Mouse (Mus musculus) hindbrain, embryonic 12.5 days (tissue): Measurements from ENCODE around the gene Cox7b2. TPM values are rescaled to one million over a fixed set of nuclear protein-coding genes. Genes with fewer than 3 reads are reported as not detected.
"Not testable (repeated sequence)": the region's sequence is repeated elsewhere in the genome, so short reads cannot be mapped to it uniquely, and the experiment has no call there.

Experiments used
- ATAC-seq: fragments of 200-750 bp; cut with Nextera tagmentation; 2 replicates; pipeline ENCODE4 v1.8.0; 2017; ENCODE audit warnings: moderate TSS enrichment; ENCODE audit not compliant: low FRiP score
- H3K27ac ChIP-seq: fragments of 300-500 bp; sonication (generic); 2 replicates; pipeline ENCODE4 v1.5.1; 2016; ENCODE audit warnings: mild to moderate bottlenecking
- H3K27me3 ChIP-seq: fragments of 300-500 bp; sonication (generic); 2 replicates; pipeline ENCODE4 v1.6.1; 2016; ENCODE audit warnings: mild to moderate bottlenecking
- H3K36me3 ChIP-seq: fragments of 300-500 bp; sonication (generic); 2 replicates; pipeline ENCODE4 v1.6.1; 2016; ENCODE audit warnings: mild to moderate bottlenecking
- H3K4me1 ChIP-seq: fragments of 300-500 bp; sonication (generic); 2 replicates; pipeline ENCODE4 v1.6.1; 2016
- H3K4me2 ChIP-seq: fragments of 300-500 bp; sonication (generic); replicated peaks from 2 replicates; pipeline ENCODE4 v1.6.1; 2016; ENCODE audit warnings: mild to moderate bottlenecking
- H3K4me3 ChIP-seq: fragments of 300-500 bp; sonication (generic); 2 replicates; pipeline ENCODE4 v1.5.1; 2016; ENCODE audit warnings: mild to moderate bottlenecking
- H3K9ac ChIP-seq: fragments of 300-500 bp; sonication (generic); 2 replicates; pipeline ENCODE4 v1.6.1; 2016; ENCODE audit warnings: mild to moderate bottlenecking, moderate library complexity
- H3K9me3 ChIP-seq: fragments of 300-500 bp; sonication (generic); replicated peaks from 2 replicates; pipeline ENCODE4 v1.6.1; 2016; ENCODE audit warnings: mild to moderate bottlenecking
- WGBS: fragments of 180-500 bp; shearing (Covaris S2); methylation state at CpG from one replicate; pipeline ENCODE4 v1.1.7; 2016; 5-methylcytosine and 5-hydroxymethylcytosine counted together
- polyA plus RNA-seq: library from polyadenylated mRNA; unstranded; fragments of >200 nt; fragmentation: Nextera tagmentation; extraction: Ambion mirVana; gene quantifications from 2 replicates; pipeline ENCODE4 v1.2.1, GENCODE M21; 2016

The Cox7b2 gene
- not detected in 2 replicates for polyA plus RNA-seq

DNA sequence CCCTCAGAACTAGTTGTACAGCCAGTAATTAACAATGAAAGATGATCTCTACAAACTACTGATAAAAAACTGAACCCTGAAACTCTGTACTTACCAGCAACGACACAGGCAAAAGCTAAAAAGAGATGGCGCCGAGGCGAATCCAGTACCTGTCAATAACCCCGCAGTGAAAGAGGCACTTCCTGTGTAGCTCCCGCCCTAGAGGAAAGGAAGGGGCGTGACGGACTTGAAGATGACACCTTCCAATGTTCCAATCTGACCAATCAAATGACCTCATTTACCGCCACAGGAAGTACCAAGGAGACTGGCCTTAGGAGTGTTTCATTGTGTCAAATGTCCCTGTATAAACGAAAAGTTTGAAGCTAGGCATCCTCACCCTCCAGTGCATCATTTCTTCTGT lies at the start of gene Cox7b2:
TSS of gene Cox7b2 (minus strand) at position 127 of the 400 bp plus-strand sequence.
- H3K4me2 ChIP-seq, result no peak within 1 kb of the TSS
- no peak within 1 kb of the TSS for H3K9ac ChIP-seq
- H3K36me3 ChIP-seq, result no peaks in the 10 kb centered on the region
- ATAC-seq, result no peak
- WGBS, result 96% methylated on average over 10 of the region's 10 CpGs
- no peak within 1 kb of the TSS for H3K27ac ChIP-seq
- no peaks in the 10 kb centered on the region for H3K4me1 ChIP-seq
- H3K27me3 ChIP-seq, result no peaks in the 10 kb centered on the region
- no peak within 1 kb of the TSS for H3K4me3 ChIP-seq
- 0 out of 2 replicates have a peak, but pooled peaks cover 3% of the 10 kb centered on the region for H3K9me3 ChIP-seq

GRCm38 (mm10) chr5:71595321-71595720 lies 47.3 kb upstream of the Cox7b2 start:
- no peaks in the 10 kb centered on the region for H3K9me3 ChIP-seq
- H3K4me1 ChIP-seq, result no peaks in the 10 kb centered on the region
- H3K9ac ChIP-seq, result no peak overlapping the region
- WGBS, result 92% methylated on average over 2 of the region's 2 CpGs
- H3K4me3 ChIP-seq, result no peak overlapping the region
- H3K27ac ChIP-seq, result no peak overlapping the region
- H3K27me3 ChIP-seq, result no peaks in the 10 kb centered on the region
- H3K4me2 ChIP-seq, result no peak overlapping the region
- H3K36me3 ChIP-seq, result no peaks in the 10 kb centered on the region
- ATAC-seq, result no peak

DNA sequence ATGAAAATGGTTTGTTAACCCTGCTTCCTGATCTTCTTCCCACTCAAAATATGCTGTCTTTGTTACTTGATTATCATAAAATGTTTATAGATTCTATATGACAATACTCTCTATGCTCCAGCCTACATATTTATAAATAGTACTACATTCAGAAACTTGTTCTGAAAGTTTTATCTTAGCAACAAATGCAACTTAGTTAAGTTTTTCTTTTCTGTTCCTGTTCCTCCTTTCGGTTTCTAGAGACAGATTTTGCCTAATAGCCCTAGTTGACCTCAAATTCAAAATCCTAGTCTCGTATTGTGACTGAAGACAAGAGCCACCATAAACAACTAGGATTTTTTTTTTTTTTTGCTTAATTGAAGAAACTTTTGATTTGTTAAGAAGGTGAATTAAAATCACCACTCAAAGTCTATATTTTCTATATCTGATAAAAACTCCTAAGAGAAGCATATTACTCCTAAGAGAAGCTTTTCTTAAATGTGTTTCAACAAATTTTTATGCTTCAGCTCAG lies 45.8 kb upstream of the Cox7b2 start:
- H3K4me1 ChIP-seq, result no peaks in the 10 kb centered on the region
- H3K36me3 ChIP-seq, result no peaks in the 10 kb centered on the region
- H3K4me3 ChIP-seq, result no peak overlapping the region
- ATAC-seq, result no peak
- H3K9me3 ChIP-seq, result no peaks in the 10 kb centered on the region
- no peaks in the 10 kb centered on the region for H3K27me3 ChIP-seq
- 87% methylated on average over 2 of the region's 2 CpGs for WGBS
- H3K27ac ChIP-seq, result no peak overlapping the region
- no peak overlapping the region for H3K9ac ChIP-seq
- H3K4me2 ChIP-seq, result no peak overlapping the region

GRCm38 (mm10) chr5:71571646-71572237 lies 23.7 kb upstream of the Cox7b2 start:
- Histone ChIP-seq H3K4me3 (no peak overlapping the region), H3K9ac (no peak overlapping the region), H3K9me3 (no peaks in the 10 kb centered on the region), H3K36me3 (no peaks in the 10 kb centered on the region), H3K27ac (no peak overlapping the region), H3K27me3 (no peaks in the 10 kb centered on the region), H3K4me2 (no peak overlapping the region), H3K4me1 (no peaks in the 10 kb centered on the region)
- 87% methylated on average over 9 of the region's 9 CpGs for WGBS
- no peak for ATAC-seq

DNA sequence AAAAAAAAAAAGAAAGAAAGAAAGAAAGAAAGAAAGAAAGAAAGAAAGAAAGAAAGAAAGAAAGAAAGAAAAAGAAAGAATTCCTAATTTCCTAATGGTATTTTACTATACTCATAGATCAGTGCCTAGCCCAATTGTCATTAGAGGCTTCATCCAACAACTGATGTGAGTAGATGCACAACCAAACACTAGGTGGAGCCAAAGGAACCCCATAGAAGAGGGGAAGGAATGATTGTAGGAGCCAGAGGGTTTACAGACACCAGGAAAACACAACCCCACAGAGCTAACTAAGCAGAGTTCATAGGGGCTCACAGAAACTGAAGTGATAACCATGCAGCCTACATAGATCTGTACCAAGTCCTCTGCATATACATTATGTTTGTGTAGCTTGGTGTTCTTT lies 2.5 kb downstream of the Cox7b2 start:
- H3K4me1 ChIP-seq, result no peaks in the 10 kb centered on the region
- no peak overlapping the region for H3K9ac ChIP-seq
- no peak overlapping the region for H3K4me3 ChIP-seq
- 0 out of 2 replicates have a peak, but pooled peaks cover 3% of the 10 kb centered on the region for H3K9me3 ChIP-seq
- H3K4me2 ChIP-seq, result no peak overlapping the region
- no peak overlapping the region for H3K27ac ChIP-seq
- no peaks in the 10 kb centered on the region for H3K27me3 ChIP-seq
- no peaks in the 10 kb centered on the region for H3K36me3 ChIP-seq
- ATAC-seq, result no peak

DNA sequence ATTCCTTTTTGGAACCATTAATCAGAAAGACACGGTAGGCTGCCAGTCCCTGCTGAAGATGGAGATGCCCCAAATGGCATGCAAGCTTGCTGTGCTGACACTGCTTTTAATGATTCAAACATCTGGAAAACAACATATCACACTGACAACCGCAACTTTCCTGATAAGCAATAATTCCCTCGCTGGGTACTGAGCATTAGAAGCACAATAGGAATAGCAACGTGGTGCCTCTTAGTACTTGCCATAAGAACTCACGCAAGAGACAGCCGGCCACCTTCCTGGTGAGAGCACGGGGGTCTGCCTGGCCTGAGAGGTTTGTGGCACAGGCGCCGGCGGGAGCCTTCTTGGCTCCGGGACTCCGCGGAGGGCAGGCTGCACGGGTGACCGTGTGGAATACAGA lies 22.5 kb downstream of the Cox7b2 start:
- not testable (repeated sequence) for H3K9ac ChIP-seq, ATAC-seq, H3K4me2 ChIP-seq, H3K4me3 ChIP-seq, H3K9me3 ChIP-seq, H3K27ac ChIP-seq, H3K27me3 ChIP-seq, H3K36me3 ChIP-seq, H3K4me1 ChIP-seq
- WGBS, result 75% methylated on average over 10 of the region's 15 CpGs

- Histone ChIP-seq H3K4me1 (no peaks in the 10 kb centered on the region), H3K9ac (no peak overlapping the region), H3K36me3 (no peaks in the 10 kb centered on the region), H3K27ac (no peak overlapping the region), H3K9me3 (no peaks in the 10 kb centered on the region), H3K27me3 (no peaks in the 10 kb centered on the region), H3K4me2 (no peak overlapping the region), H3K4me3 (no peak overlapping the region)
- 0 out of 2 replicates have a peak, but pooled peaks have one; percentile 22 for ATAC-seq
- 20% methylated on average over 6 of the region's 6 CpGs for WGBS
Measured at GRCm38 (mm10) chr5:71502058-71502678, 45.8 kb downstream of the Cox7b2 start.

- no peak overlapping the region for H3K4me2 ChIP-seq
- no peak for ATAC-seq
- WGBS, result 50% methylated on average over 5 of the region's 5 CpGs
Measured at GRCm38 (mm10) chr5:71495621-71496020, 52.4 kb downstream of the Cox7b2 start.

DNA sequence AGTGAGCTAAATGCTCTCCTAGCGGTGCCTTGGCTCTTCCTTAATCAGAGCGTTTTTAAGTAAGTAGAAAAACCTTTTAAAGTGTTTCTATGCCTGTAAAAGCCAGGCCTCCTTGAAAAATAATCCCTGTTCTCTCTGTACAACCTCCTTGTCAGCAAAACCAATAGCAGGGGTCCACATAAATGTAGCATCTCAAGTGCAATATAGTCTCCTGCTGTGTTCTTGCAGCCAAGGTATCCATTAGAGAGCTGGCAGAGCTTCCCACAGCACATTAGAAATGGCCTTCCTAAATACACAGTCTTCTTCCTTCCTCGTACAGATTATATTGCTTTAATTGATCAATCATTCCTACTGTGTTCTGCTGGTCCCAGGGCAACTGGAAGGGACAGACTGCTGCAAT lies 91.0 kb downstream of the Cox7b2 start:
- Histone ChIP-seq H3K4me2 (no peak overlapping the region), H3K36me3 (no peaks in the 10 kb centered on the region), H3K27me3 (no peaks in the 10 kb centered on the region), H3K27ac (no peak overlapping the region), H3K4me1 (no peaks in the 10 kb centered on the region), H3K9me3 (no peaks in the 10 kb centered on the region), H3K9ac (no peak overlapping the region), H3K4me3 (no peak overlapping the region)
- ATAC-seq, result no peak
- WGBS, result 57% methylated on average over 3 of the region's 3 CpGs

More at GRCm38 (mm10) chr5:71495621-71496020, 52.4 kb downstream of the Cox7b2 start:
- H3K9ac ChIP-seq, result no peak overlapping the region
- H3K4me1 ChIP-seq, result no peaks in the 10 kb centered on the region
- H3K4me3 ChIP-seq, result no peak overlapping the region
- no peaks in the 10 kb centered on the region for H3K27me3 ChIP-seq
- H3K36me3 ChIP-seq, result no peaks in the 10 kb centered on the region
- no peaks in the 10 kb centered on the region for H3K9me3 ChIP-seq
- no peak overlapping the region for H3K27ac ChIP-seq

DNA sequence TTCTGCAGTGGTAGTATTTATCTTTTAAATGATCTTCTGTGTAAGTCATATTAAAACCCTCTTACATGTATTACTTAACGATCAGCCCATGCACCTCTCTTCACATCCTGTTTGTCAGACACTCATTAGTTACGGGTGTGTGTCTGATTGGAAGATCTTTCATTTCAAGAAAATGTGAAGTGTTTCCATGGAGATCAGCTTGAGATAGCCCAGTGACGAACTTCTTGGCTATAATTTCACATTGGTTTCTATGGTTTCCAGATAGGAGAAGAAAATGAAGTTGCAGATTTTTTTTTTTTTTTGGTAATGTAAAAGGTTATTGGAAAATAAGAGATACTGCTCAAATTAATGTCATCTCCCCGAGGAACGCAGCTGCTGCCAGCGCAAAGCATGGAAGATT lies 107.8 kb downstream of the Cox7b2 start:
- 73% methylated on average over 6 of the region's 6 CpGs for WGBS
- no peak for ATAC-seq
- no peaks in the 10 kb centered on the region for H3K27me3 ChIP-seq
- H3K36me3 ChIP-seq, result no peaks in the 10 kb centered on the region
- H3K27ac ChIP-seq, result no peak overlapping the region
- no peaks in the 10 kb centered on the region for H3K9me3 ChIP-seq
- H3K4me1 ChIP-seq, result no peaks in the 10 kb centered on the region
- H3K4me2 ChIP-seq, result no peak overlapping the region
- H3K9ac ChIP-seq, result no peak overlapping the region
- H3K4me3 ChIP-seq, result no peak overlapping the region

Other genes starting within 250 kb of the Cox7b2 start
- 1.8 and 2.6 TPM in 2 replicates for gene Gabrb1, start 109.9 kb upstream of the Cox7b2 start, polyA plus RNA-seq
- 2.4 TPM in 2 replicates for gene Gabra4, start 110.1 kb upstream of the Cox7b2 start, polyA plus RNA-seq